Comparison of ENCODE assay signal across 1 mouse cellular context in genomic region chr2:32496190-32496589, GRCm38 (mm10).
TF ChIP-seq lines count a peak whose summit lies in the region.

No protein-coding gene starts in this region.

TF ChIP-seq in MEL, 35 proteins besides CTCF, POLR2A, EP300 and RAD21:
- TF ChIP-seq MAFK (IDR thresholded peaks at IDR 0.05; ENCODE audit: borderline replicate concordance, low read depth, low read length) (no peak), MAZ (IDR thresholded peaks at IDR 0.05; ENCODE audit: low read depth, low read length) (no peak), POLR2AphosphoS5 (IDR thresholded peaks at IDR 0.05; ENCODE audit: borderline replicate concordance, low read depth, low read length) (no peak), TCF12 (IDR thresholded peaks at IDR 0.05; ENCODE audit: low read depth, low read length) (no peak), HCFC1 (IDR thresholded peaks at IDR 0.05; ENCODE audit: low read depth, low read length) (no peak), TBP (IDR thresholded peaks at IDR 0.05; ENCODE audit: low read depth, low read length) (no peak), SMC3 (IDR thresholded peaks at IDR 0.05; ENCODE audit: low read depth, low read length) (no peak), RCOR1 (IDR thresholded peaks at IDR 0.05; ENCODE audit: low read depth, low read length) (no peak), MXI1 (IDR thresholded peaks at IDR 0.05; ENCODE audit: low read depth, low read length) (no peak), ETS1 (IDR thresholded peaks at IDR 0.05; ENCODE audit: low read depth, low read length) (no peak), BHLHE40 (IDR thresholded peaks at IDR 0.05; ENCODE audit: borderline replicate concordance, low read depth, low read length) (no peak), MYC (IDR thresholded peaks at IDR 0.05; ENCODE audit: low read depth, low read length) (no peak), MEF2A (IDR thresholded peaks at IDR 0.05; ENCODE audit: extremely low read depth, insufficient replicate concordance, low read depth, low read length, poor library complexity, severe bottlenecking) (no peak)
TF ChIP-seq in MEL: peak in this region for 0.
